ENCODE assay signal across 23 mouse cellular contexts in genomic region chr16:3891621-3892295, GRCm38 (mm10). TPM values are rescaled to one million over a fixed set of nuclear protein-coding genes. Genes with fewer than 3 reads are reported as not detected.
"Had no signal": no experiment of that assay in that cellular context is flagged by ENCODE, and none has a peak within 500 bp of the region (broad histone marks: within the 10 kb centered on the region; RNA-seq: fewer than 3 reads in every experiment).

No protein-coding gene starts in this region.

- H3K9ac ChIP-seq: kidney, embryonic 15.5 days; limb, embryonic 13.5 days; liver, embryonic 12.5 days; liver, embryonic 15.5 days; midbrain, embryonic 12.5 days; midbrain, embryonic 15.5 days; neural tube, embryonic 12.5 days; neural tube, embryonic 15.5 days had no signal

- H3K9me3 ChIP-seq: kidney, embryonic 15.5 days; limb, embryonic 10.5 days; limb, embryonic 13.5 days; liver, embryonic 12.5 days; liver, embryonic 15.5 days; midbrain, embryonic 12.5 days; midbrain, embryonic 15.5 days; neural tube, embryonic 12.5 days; neural tube, embryonic 15.5 days had no signal

- H3K4me2 ChIP-seq: kidney, embryonic 15.5 days; limb, embryonic 13.5 days; liver, embryonic 12.5 days; midbrain, embryonic 12.5 days; midbrain, embryonic 15.5 days; neural tube, embryonic 12.5 days; neural tube, embryonic 15.5 days had no signal

- H3K27me3 ChIP-seq: kidney, embryonic 15.5 days; limb, embryonic 13.5 days; liver, embryonic 12.5 days; liver, embryonic 15.5 days; midbrain, embryonic 12.5 days; midbrain, embryonic 15.5 days; neural tube, embryonic 12.5 days; neural tube, embryonic 15.5 days had no signal

- H3K4me3 ChIP-seq: kidney, embryonic 15.5 days; limb, embryonic 10.5 days; limb, embryonic 13.5 days; liver, embryonic 12.5 days; liver, embryonic 15.5 days; midbrain, embryonic 12.5 days; midbrain, embryonic 15.5 days; neural tube, embryonic 12.5 days; neural tube, embryonic 15.5 days had no signal

- DNase-seq: kidney, adult 11 months; kidney, adult 8-10 months; kidney, postnatal 10 days; kidney, postnatal 36 days; liver; lung, adult 2 months; lung, postnatal 14 days; lung, postnatal 4 days; right cerebral cortex, adult 18-20 months; thymus, adult 18-20 months; thymus, postnatal 36 days had no signal

- ATAC-seq: liver, embryonic 12.5 days; midbrain, embryonic 15.5 days had no signal

- H3K27ac ChIP-seq: kidney, embryonic 15.5 days; limb, embryonic 10.5 days; limb, embryonic 13.5 days; liver, embryonic 12.5 days; liver, embryonic 15.5 days; midbrain, embryonic 12.5 days; midbrain, embryonic 15.5 days; neural tube, embryonic 12.5 days; neural tube, embryonic 15.5 days had no signal

- H3K4me1 ChIP-seq: limb, embryonic 10.5 days; limb, embryonic 13.5 days; midbrain, embryonic 12.5 days; neural tube, embryonic 12.5 days had no signal

RNA-seq across cellular contexts. Expression of gene Gm20695, which starts 7.3 kb away (rescaled TPM):
- total RNA-seq: left cerebral cortex, adult 18-20 months had no signal
- polyA plus RNA-seq: small intestine, adult 2 months; spleen, adult 2 months had no signal
